Mouse (Mus musculus): ENCODE measurements at regions not wholly inside any gene's neighbourhood (a gene's known extent, or its start where the extent isn't known, plus 50 kb on each side); places are given as distances from the start of the nearest gene placed in this dataset.

DNA sequence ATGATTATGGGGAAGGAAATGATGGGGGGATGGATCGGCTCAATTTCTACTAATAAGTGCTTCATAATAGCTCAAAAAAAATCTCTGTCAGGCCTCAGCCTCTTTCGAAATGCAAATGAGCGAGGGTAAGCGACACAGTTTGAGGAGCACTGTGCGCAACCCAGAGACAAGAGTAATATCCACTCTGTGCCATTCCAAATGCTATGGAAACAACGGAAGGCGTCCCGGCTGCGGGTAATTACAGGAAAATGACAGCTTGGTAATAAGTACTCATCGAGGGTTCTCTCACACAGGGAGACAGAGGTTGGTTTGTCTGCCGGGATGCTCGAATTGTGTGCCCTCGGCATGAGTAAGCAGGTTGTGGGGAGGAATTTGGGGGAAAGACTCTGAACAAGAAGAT lies 459.9 kb upstream of the Mgmt start:
- TF ChIP-seq CTCF (conservative IDR thresholded peaks at IDR 0.05; ENCODE audit: insufficient read depth, insufficient read length, low read depth, low read length), result no peak
- TF ChIP-seq POLR2A (IDR thresholded peaks at IDR 0.05; ENCODE audit: low read depth, low read length), result no peak
